8 mouse cellular contexts compared by ENCODE assay signal in the genomic region with DNA sequence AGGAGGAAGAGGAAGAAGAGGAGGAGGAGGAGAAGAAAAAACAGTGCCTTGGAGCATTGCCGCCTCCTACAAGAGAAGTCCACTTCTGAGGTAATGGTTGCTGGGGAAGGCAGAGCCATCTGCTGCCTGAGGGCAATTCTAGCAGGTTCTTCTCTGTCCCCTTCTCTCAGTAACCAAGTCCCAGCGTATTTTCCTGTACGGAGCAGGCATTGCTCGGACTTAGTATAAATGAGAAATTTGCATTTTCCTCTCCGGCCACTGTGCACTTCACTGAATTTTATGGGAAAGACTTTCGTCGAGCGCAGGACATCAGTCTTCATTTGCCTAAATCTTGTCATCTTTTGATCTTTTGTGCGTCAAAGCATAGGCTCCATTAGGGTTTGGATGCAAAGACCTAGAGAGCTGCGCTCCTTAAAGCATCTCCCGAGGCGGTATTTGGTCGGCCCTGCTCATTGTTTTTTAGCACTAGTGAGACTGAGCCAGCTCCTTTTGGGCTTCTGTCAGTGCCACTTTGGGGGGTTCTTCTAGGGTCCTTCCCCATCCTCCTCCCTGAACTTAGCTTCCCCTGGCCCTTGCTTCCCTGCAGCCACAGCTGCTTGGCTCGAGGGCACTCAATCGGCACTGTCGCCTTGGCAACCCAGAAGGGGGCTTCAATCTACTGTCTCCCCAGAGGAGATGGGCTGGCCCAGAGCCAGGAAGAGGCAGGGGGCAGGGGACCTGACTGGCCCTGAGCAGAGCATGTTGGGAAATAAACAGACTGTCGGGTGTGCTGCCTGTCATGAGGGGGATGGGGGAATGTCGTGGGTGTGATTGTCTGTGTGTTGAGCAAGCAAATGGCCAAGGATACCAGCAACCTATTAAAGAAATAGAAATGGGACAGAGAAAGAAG. TPM values are rescaled to one million over a fixed set of nuclear protein-coding genes. Genes with fewer than 3 reads are reported as not detected.
DNase-seq lines count a peak whose midpoint lies in the region; ATAC-seq lines count a peak whose summit lies in the region.

No protein-coding gene starts in this region.

- 27% methylated on average over 18 of the region's 18 CpGs for WGBS in liver, embryonic 13.5 days (ENCODE audit: insufficient replicate concordance)

- no peak overlapping the region for H3K4me2 ChIP-seq in liver, embryonic 13.5 days

- no peak overlapping the region for H3K4me3 ChIP-seq in liver, embryonic 13.5 days (replicated peaks)

- H3K9ac ChIP-seq in liver, embryonic 13.5 days, result no peak overlapping the region

- no peaks in the 10 kb centered on the region for H3K36me3 ChIP-seq in liver, embryonic 13.5 days

- no peaks in the 10 kb centered on the region for H3K9me3 ChIP-seq in liver, embryonic 13.5 days (replicated peaks)

- H3K4me1 ChIP-seq in liver, embryonic 13.5 days (replicated peaks), result peaks cover 25% of the 10 kb centered on the region

- H3K27ac ChIP-seq in liver, embryonic 13.5 days, result no peak overlapping the region; the same call in 1 of the 2 replicates

- H3K27me3 ChIP-seq in liver, embryonic 13.5 days, result peaks cover 43% of the 10 kb centered on the region

- 0 out of 2 replicates have a peak, but pooled peaks have one; percentile 30 for ATAC-seq in liver, embryonic 13.5 days (ENCODE audit: low read depth)
- ATAC-seq in erythroid progenitor cell, adult 5-6 weeks (replicated peaks; ENCODE audit: low FRiP score, poor library complexity, severe bottlenecking), result no peak

- peak; percentile 25 for DNase-seq in adrenal gland, postnatal 14 days
- DNase-seq in adrenal gland, adult (ENCODE audit: inconsistent age in 2 of 2, low spot score in 1 of 2), result no peak
- DNase-seq in right cerebral cortex, postnatal 10 days (ENCODE audit: low spot score in 2 of 2), result peak; percentile 70 to 77
- DNase-seq in right cerebral cortex, postnatal 25 days, result no peak
- no peak for DNase-seq in liver, embryonic 13.5 days
- DNase-seq in retina, postnatal 1 day, result peak; percentile 97
- no peak for DNase-seq in adrenal gland, adult 8-10 months

RNA-seq across cellular contexts. Expression of a gene that starts 13.7 kb away (rescaled TPM):
- total RNA-seq in adrenal gland, postnatal 14 days (2021), result 47.1 and 50.3 TPM in 2 replicates
- 9.1 and 11.5 TPM in 2 replicates for polyA plus RNA-seq in liver, embryonic 13.5 days (2015; fragmentation: Nextera tagmentation; extraction: Ambion mirVana)
- total RNA-seq in erythroid progenitor cell, adult 5-6 weeks (2015; ENCODE audit: low replicate concordance), result 171 and 226 TPM in 2 replicates
- total RNA-seq in erythroid progenitor cell, adult 5-6 weeks (2017; ENCODE audit: low replicate concordance), result 87.2 and 102 TPM in 2 replicates
- total RNA-seq in adrenal gland, adult 8-10 months (2022), result 10 to 100 TPM; 34.0 to 51.1 (median 40.4) TPM

RNA-seq across cellular contexts. Expression of a gene that starts 53.4 kb away (rescaled TPM):
- total RNA-seq in adrenal gland, postnatal 14 days (2021), result 4.8 and 5.1 TPM in 2 replicates
- 25.3 and 29.2 TPM in 2 replicates for polyA plus RNA-seq in liver, embryonic 13.5 days (2015; fragmentation: Nextera tagmentation; extraction: Ambion mirVana)
- 36.9 and 54.8 TPM in 2 replicates for total RNA-seq in erythroid progenitor cell, adult 5-6 weeks (2015; ENCODE audit: low replicate concordance)
- 40.1 and 45.6 TPM in 2 replicates for total RNA-seq in erythroid progenitor cell, adult 5-6 weeks (2017; ENCODE audit: low replicate concordance)
- total RNA-seq in adrenal gland, adult 8-10 months (2022), result 1 to 10 TPM in 2 of 4 experiments, under 1 TPM in 2; 0.35 to 1.5 (median 0.81) TPM

Comparison
In these comparisons a context has a peak if more than half of its experiments do, and no peak if none do; other contexts are left out.
1. DNase-seq: peak in adrenal gland, postnatal 14 days (single experiment), right cerebral cortex, postnatal 10 days (2 of 2) and retina, postnatal 1 day (single experiment); none in adrenal gland, adult (0 of 2), right cerebral cortex, postnatal 25 days (single experiment), liver, embryonic 13.5 days (single experiment) and adrenal gland, adult 8-10 months (single experiment).